Mouse (Mus musculus): ENCODE results near the gene Zfp120.
"Not testable (repeated sequence)": the region's sequence is repeated elsewhere in the genome, so short reads cannot be mapped to it uniquely, and the experiment has no call there.

Zfp120 gene

GRCm38 (mm10) chr2:150136435-150136897 is at the start of gene Zfp120:
Zfp120 (minus strand) TSS chr2:150136708.
- DNase-seq, result peak; percentile 87 to 92

DNA sequence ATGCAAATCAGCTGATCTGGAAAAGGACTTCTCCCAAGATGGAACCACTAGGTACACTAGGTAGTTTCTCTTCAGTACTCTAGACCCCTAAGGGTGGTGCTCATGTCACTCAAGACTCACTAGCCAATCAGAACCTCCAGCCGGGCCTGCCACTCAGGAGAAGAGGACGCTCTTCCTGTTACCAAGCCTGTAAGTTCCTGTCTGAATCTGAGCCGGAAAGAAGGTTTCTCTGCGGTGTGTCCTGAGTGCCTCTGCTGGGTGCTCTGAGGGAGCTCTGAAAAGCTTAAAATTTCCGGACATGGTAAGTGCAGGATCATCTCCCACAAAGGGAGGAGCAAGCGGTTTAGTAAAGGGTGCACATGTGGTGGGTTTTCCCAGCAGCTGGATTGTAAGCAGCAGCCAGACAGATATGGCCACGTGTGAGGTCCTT is 45.1 kb upstream of the Zfp120 start, which contains the start of gene Gm14139:
Gm14139 (plus strand) TSS at position 186 of the 430 bp plus-strand sequence.
- not testable (repeated sequence) for DNase-seq

GRCm38 (mm10) chr2:150181046-150181445 is 44.5 kb upstream of the Zfp120 start:
- DNase-seq, result not testable (repeated sequence)

GRCm38 (mm10) chr2:150179579-150179978 is 43.1 kb upstream of the Zfp120 start, which contains the start of gene Gm10770:
Gm10770 (minus strand) TSS chr2:150179679.
- not testable (repeated sequence) for DNase-seq

GRCm38 (mm10) chr2:150173833-150174232 is 37.3 kb upstream of the Zfp120 start:
- no peak for DNase-seq

GRCm38 (mm10) chr2:150166703-150167102 is 30.2 kb upstream of the Zfp120 start:
- no peak for DNase-seq

GRCm38 (mm10) chr2:150132773-150133172 is 3.7 kb downstream of the Zfp120 start:
- DNase-seq, result no peak

GRCm38 (mm10) chr2:150132002-150132401 is 4.5 kb downstream of the Zfp120 start:
- DNase-seq, result not testable (repeated sequence)

- no peak for DNase-seq
Observed at GRCm38 (mm10) chr2:150111247-150111912, 25.1 kb downstream of the Zfp120 start.

- not testable (repeated sequence) for DNase-seq
Observed at GRCm38 (mm10) chr2:150099618-150100017, 36.9 kb downstream of the Zfp120 start.

Data from lung, postnatal 4 days (tissue).